Mouse (Mus musculus) Patski (cell line): Measurements from ENCODE around the gene Krtap5-1. TPM values are rescaled to one million over a fixed set of nuclear protein-coding genes. Genes with fewer than 3 reads are reported as not detected.
"Not testable (repeated sequence)": the region's sequence is repeated elsewhere in the genome, so short reads cannot be mapped to it uniquely, and the experiment has no call there.

ENCODE experiments used
- ATAC-seq: fragments of 100-300 bp; one replicate; pipeline ENCODE4 v1.8.0; 2021
- CTCF ChIA-PET: fragments of 350-600 bp; sonication (Branson Sonifier 250); formaldehyde crosslinking; loops from one replicate; lab custom pipeline; 2022; ENCODE audit warnings: inconsistent platforms; lab: Charles Lee
- POLR2A ChIA-PET: fragments of 350-600 bp; sonication (Branson Sonifier 250); formaldehyde crosslinking; loops from one replicate; lab custom pipeline; 2022; ENCODE audit warnings: antibody characterized with exemption, inconsistent platforms; lab: Charles Lee
- DNase-seq: peaks from one replicate; pipeline ENCODE4 v3.0.0-alpha.2; 2011; ENCODE audit warnings: low read depth, low spot score
- H3K27me3 ChIP-seq: fragments of 371-371 bp; one replicate; pipeline ENCODE4 v1.5.1; 2021
- CTCF ChIP-seq: fragments of 100-300 bp; IDR thresholded peaks from one replicate; pipeline ENCODE4 v1.5.1; 2021
- in situ Hi-C: fragments of 300-500 bp; cut with MboI; formaldehyde crosslinking; loops from 3 replicates; pipeline ENCODE4 v1.11.1; 2018; ENCODE audit warnings: low pct_unique_long_range_greater_than_20kb, mixed read lengths
- polyA plus RNA-seq: library from polyadenylated mRNA; unstranded; gene quantifications from one replicate; pipeline ENCODE4 v1.2.3, GENCODE M21; 2021

The Krtap5-1 gene
- polyA plus RNA-seq, 1 experiment from 2014 or later = not detected

- no peak for TF ChIP-seq CTCF
- no peaks in the 10 kb centered on the region for H3K27me3 ChIP-seq
- POLR2A ChIA-PET = no interaction called here
- CTCF ChIA-PET = no interaction called here
- in situ Hi-C loops = no loop called here
- no peak for ATAC-seq
- no peak for DNase-seq
These were observed 30.0 kb upstream of the Krtap5-1 start for GRCm38 (mm10) chr7:142326714-142327445.

DNA sequence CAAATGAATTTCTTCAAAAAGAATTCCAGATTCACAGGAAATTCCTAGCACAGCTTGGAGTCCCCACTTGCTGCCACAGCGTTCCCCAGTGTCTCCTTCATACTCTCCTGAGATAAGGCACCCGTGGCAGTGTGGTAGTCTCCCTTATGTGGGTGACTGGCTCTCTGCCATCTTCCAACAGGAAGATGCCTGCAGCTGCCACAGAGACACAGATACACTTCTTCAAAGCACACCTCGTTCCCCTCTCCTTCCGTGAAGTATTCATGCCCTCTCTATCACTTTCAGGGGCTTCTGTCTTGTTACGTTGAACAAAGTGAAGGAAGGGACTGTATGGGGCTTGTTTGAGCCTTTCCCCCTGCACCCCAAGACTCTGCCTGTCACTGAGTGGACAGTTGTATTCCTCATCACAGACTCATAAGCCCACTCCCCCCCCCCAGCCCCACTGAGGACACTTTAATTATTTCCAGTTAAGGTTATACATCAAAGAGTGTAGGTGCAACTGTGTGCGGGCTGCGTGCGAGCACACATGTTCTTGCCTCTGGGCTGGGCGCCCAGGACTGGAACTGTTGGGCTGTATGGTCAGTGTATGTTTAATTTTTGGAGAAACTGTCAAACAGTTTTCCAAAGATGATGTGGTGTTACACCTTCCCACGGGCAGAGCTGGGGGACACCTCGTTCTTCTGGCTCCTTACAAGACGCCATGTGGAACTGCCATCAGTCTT is 26.6 kb upstream of the Krtap5-1 start:
- ChIA-PET POLR2A (no interaction called here), CTCF (no interaction called here)
- H3K27me3 ChIP-seq = no peaks in the 10 kb centered on the region
- TF ChIP-seq CTCF = no peak
- in situ Hi-C loops = no loop called here
- ATAC-seq = no peak
- DNase-seq = no peak

DNA sequence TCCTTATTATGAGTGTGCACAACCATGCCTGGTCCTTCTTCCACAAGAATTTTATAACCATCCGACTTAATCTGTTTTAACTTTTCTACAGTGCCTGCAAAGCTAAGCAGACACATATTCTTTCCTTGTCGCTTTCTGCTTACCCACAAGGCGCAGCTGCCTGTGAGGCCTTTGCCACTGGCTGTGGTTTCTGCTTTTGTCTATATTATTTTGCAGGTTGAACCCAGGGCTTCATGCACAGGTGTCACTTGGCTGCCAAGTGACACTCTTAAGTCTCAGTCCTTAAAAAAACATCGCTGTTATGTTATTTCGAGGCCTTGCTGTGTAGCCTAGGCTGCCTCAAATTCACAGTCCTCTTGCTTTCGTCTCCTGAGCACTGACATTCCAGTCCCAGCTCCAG is 25.7 kb upstream of the Krtap5-1 start:
- POLR2A ChIA-PET = no interaction called here
- H3K27me3 ChIP-seq = no peaks in the 10 kb centered on the region
- no peak for TF ChIP-seq CTCF
- no peak for ATAC-seq
- in situ Hi-C loops = no loop called here
- CTCF ChIA-PET = no interaction called here
- no peak for DNase-seq

DNA sequence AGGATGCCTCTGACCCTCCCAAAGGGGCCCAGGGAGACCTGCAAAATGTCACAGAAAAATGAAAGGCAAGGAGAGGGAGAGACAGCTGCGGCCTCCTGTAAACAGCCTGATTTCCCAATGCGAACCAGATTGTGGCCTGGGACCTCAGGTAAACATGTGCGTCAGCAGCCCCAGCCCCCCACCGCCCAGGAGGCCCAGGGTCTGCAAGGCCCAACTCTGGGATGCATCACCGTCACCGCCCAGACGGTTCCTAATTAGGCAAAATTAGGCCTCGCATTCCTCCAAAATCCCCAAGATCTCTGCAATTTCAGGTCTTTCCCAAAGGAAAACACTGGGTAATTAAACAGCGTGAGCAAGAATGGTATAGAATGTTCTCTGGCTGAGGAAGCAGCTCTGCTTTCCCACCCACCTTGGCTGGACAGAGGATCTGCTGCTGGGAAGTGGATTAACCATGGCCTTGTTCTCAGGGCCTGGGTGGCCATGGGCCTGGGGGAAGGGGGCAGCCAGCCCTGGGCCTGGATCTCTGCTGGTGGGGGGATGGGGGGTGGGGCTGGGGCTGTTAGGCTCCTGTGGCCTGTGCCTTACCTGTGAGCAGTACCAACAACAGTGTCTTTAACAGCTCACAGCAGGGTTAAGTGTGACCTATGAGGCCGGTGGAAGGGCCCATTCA is 24.9 kb upstream of the Krtap5-1 start:
- CTCF ChIA-PET, DNase-seq, in situ Hi-C loops, H3K27me3 ChIP-seq, ATAC-seq: not testable (repeated sequence)
- POLR2A ChIA-PET = interaction anchor here (0.6 kb wide), 1 partner anchor 181 kb away, joined by 3 read pairs; no protein-coding TSS in a partner anchor

GRCm38 (mm10) chr7:142320906-142321305 is 24.0 kb upstream of the Krtap5-1 start:
- no peaks in the 10 kb centered on the region for H3K27me3 ChIP-seq
- in situ Hi-C loops = no loop called here
- no peak for TF ChIP-seq CTCF
- POLR2A ChIA-PET = interaction anchor here (0.6 kb wide), 1 partner anchor 197 kb away, joined by 3 read pairs; no protein-coding TSS in a partner anchor
- CTCF ChIA-PET = no interaction called here
- ATAC-seq (no peak), DNase-seq (no peak)

DNA sequence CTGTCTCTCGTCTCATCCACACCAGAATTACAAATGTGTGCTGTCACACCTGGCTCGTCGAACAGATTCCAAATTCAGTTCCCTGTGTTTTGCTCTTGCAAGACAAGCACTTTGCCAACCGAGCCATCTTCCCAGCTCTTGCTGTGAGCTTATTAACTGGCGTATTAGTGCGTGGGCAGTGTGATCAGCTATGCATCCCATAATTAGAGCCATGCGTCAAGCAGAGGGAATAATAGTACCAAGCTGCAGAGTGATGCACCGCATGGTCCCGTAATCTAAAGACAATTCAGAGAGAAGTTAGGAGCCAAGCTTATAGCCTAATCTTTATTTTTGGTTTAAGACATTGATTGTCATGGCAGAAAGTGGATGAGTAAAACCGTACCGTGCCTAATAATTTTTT is 22.2 kb upstream of the Krtap5-1 start:
- ATAC-seq = no peak
- in situ Hi-C loops = no loop called here

DNA sequence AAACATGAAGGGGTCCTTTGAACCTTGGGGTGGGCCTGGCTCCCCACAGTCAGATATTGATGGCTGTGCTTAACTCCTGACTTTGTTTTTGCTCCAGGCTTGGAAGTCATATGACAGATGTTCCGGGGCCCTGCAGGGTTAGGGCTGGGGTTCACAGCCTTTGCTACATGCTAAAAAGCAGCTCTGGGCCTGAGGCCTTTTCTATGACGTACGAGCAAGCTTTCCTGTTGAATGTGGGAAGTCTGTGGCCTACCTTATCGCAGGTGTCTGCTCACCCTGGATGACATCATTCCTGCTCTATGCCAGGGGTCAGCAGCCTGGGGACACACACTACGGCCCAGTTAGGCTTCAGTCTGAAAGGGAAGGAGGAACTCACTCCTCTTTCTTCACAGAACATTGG is 20.3 kb upstream of the Krtap5-1 start:
- ATAC-seq = no peak
- TF ChIP-seq CTCF = no peak
- POLR2A ChIA-PET = no interaction called here
- in situ Hi-C loops = no loop called here
- H3K27me3 ChIP-seq = peaks cover 9% of the 10 kb centered on the region
- CTCF ChIA-PET = interaction anchor here (1.0 to 4.3 kb wide), 8 partner anchors 14 to 358 kb away, joined by 3 to 20 read pairs (median 6); partner anchors contain the start of gene Krtap5-4
- no peak for DNase-seq

More for the DNA sequence above, 22.2 kb upstream of the Krtap5-1 start:
- peaks cover 5% of the 10 kb centered on the region for H3K27me3 ChIP-seq
- no peak for DNase-seq
- TF ChIP-seq CTCF = no peak
- POLR2A ChIA-PET = no interaction called here
- CTCF ChIA-PET = interaction anchor here (0.6 to 4.3 kb wide), 5 partner anchors 15 to 261 kb away, joined by 3 to 20 read pairs (median 3); no protein-coding TSS in a partner anchor

- ATAC-seq = no peak
- in situ Hi-C loops = no loop called here
- DNase-seq = no peak
- H3K27me3 ChIP-seq = peaks cover 10% of the 10 kb centered on the region
- CTCF ChIA-PET = interaction anchor here (0.7 to 4.3 kb wide), 11 partner anchors 14 to 359 kb away, joined by 3 to 20 read pairs (median 5); partner anchors contain the start of gene Krtap5-4
- peak; percentile 80 for TF ChIP-seq CTCF
- POLR2A ChIA-PET = no interaction called here
These were observed 19.6 kb upstream of the Krtap5-1 start for GRCm38 (mm10) chr7:142316558-142316957.

DNA sequence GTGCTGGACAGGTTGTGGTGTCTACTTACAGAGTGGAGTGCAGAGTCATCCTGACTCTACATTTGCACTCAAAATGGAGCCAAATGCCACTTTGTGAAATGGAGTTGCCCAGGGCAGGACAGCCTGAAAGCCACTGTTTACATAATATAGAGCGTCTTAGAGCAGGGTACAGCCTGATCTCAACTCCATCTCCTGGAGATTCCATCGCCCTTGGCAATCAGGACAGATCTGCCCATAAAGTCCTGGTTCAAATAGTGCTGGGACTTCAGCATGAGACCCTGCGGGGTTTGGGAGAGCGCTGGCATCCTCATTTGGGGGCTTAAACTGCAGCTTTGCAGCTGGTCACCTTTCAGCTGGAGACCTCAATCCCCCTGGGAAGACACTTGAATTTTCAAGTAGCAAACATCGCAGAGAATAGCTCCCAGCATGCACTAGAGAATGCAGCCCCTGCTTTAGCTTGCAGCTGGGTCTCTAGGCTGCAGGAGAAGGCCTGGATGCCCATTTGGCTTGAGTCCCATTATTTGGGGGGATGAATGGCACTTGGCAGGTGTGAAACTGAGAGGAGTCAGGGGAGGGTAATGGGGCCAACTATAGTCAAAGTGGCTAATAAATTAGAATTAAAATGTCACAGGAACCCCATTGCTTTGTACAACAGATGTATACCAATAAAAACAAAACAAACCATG is 17.8 kb upstream of the Krtap5-1 start:
- in situ Hi-C loops = loop anchor here (5.0 kb wide), 1 partner anchor 268 kb away; no protein-coding TSS in a partner anchor
- ATAC-seq (no peak), DNase-seq (no peak)
- POLR2A ChIA-PET = no interaction called here
- CTCF ChIA-PET = no interaction called here
- no peak for TF ChIP-seq CTCF
- H3K27me3 ChIP-seq = peaks cover 16% of the 10 kb centered on the region

DNA sequence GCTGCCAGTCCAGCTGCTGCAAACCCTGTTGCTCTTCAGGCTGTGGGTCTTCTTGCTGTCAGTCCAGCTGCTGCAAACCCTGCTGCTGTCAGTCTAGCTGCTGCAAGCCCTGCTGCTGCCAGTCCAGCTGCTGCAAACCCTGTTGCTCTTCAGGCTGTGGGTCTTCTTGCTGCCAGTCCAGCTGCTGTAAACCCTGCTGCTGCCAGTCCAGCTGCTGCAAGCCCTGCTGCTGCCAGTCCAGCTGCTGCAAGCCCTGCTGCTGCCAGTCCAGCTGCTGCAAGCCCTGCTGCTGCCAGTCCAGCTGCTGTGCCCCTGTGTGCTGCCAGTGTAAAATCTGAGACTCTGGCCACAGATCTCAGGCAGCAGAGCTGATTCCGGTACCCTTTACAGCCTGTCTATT is 7.0 kb upstream of the Krtap5-1 start:
- POLR2A ChIA-PET, in situ Hi-C loops, ATAC-seq, DNase-seq: not testable (repeated sequence)
- H3K27me3 ChIP-seq = peaks cover 16% of the 10 kb centered on the region
- CTCF ChIA-PET = interaction anchor here (2.0 kb wide), 1 partner anchor 13 kb away, joined by 6 read pairs; no protein-coding TSS in a partner anchor
